Mouse (Mus musculus) adrenal gland, adult 8-10 months (tissue): ENCODE data around the gene Ddx1. TPM values are rescaled to one million over a fixed set of nuclear protein-coding genes. Genes with fewer than 3 reads are reported as not detected.
"Not testable (repeated sequence)": the region's sequence is repeated elsewhere in the genome, so short reads cannot be mapped to it uniquely, and the experiment has no call there.

Experiments used
- DNase-seq: peaks from one replicate; pipeline ENCODE4 v3.0.0; 2022
- total RNA-seq, 4 experiments: library from RNA; stranded (reverse); gene quantifications; 2 replicates each; pipeline ENCODE4 v1.2.4; 2022

Gene Ddx1
- total RNA-seq, 4 experiments from 2014 or later: 85.9 to 96.7 (median 88.0) TPM

DNA sequence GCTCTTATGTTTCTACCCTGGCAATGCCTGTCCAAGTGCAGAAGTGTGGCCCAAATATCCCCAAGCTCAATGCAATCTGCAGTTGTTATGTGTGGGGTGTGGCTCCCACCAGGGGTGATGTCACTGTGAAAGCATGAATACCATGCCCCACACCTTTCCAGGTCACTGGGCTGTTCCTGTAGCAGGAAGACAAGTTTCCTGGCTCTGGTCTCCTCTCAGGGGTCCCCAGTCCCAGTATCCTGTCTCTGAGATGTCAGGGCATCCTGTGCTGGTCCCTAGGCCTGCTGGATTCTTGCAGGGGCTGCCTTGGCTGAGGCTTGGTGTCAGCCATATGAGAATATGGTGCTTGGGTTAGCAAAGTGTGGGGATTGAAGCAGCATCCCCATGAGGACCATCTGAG, 46.7 kb downstream of the Ddx1 start:
- no peak for DNase-seq

DNA sequence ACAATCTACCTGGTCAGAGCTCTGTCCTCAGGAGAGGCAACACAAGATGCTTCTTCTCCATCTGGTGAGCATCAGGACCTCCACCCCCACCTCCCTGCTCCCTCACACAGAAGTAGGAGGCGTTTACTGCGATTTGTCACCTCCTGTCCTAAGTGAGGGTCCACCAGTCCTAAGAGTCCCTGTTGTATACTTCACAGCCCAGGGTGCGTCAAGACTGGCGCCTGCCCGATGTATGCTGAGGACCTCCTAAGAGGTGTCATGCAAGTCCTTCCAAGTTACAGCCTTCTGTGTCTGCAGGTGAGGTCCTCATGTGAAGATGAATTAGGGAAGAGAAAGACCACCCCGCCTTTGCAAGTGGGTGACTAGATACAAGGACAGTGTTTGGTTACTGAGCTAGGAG, 48.4 kb downstream of the Ddx1 start:
- no peak for DNase-seq

DNA sequence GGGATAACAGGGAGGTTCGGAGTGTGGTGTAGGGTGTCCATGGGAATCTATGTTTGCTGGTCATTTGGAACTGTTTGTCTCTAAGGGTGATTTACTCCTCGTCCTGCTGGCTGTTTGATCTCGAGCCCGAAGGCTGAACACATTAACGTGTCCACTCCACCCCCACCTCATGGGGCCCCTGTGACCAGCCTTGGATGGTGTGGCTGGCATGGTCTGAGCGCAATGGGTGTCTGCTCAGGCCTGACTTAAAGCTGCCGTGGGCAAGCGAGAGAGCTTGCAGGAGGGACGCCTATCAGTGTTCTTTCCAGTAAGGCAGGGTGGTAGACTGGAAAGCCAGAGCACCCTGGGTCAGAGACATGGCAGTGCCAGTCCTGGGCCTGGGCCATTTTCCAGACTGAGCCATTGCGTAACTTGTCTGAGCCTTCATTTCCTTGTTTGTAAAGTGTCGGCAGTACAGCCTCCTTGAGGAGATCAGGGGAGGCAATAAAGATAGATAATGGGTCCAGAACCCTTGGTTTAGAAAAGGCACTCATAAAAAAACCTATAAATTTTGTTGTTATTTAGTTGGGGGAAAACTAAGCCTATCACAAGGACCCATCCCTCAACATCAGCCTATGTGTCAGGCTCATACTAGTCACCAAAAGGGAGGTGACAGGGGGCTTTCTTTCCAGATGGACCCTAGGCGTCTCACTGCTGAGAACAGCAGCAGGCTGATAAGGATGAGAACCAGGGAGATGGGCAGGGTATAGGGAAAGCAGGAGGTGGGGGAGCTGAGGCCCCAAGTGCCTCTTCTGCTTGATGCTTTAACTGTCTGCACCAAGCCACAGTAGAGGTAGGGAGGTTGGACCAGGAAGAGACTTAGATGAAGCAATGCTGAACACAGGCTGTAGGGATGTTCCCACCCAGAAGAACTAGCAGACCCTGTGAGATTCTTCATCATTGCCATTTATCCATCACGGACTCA, 49.4 kb downstream of the Ddx1 start:
- peak; percentile 15 for DNase-seq

DNA sequence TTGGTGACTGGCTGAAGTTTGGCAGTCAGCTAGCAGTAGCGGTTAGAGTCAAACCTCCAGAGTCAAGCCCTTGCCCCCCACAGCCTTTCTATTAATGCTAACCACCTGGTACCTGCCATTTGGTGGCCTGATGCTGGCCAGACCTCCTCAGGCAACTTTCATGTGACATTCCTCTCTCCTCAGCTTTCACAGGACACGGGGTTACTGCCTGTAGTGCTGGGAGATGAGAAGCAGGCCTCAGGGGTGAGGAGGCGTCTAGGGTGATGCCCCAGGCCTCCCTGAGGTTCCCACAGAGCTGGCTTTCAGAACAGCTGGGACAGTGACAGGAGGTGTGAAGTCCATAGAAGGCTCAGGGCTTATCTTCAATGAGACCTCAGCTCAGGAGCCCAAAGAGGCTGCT, 50.9 kb downstream of the Ddx1 start:
- DNase-seq: no peak

DNA sequence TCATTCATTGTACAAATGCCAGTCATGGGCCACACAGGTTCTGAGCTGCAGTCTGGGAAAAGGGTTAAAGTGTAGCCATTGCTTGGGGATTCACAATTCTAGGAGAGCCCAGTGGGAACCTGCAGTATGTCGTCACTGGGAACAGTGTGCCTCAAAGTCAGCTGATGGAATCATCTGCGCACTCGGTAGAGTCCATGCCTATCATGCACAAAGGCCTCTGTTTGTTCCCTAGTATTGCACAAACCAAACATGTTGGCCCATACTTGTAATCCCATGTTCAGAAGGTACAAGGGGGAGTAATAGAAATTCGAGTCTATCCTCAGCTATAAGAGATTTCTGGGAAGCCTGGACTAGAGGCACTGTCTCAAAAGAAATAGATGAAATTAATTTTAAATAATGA, 52.9 kb downstream of the Ddx1 start:
- no peak for DNase-seq

DNA sequence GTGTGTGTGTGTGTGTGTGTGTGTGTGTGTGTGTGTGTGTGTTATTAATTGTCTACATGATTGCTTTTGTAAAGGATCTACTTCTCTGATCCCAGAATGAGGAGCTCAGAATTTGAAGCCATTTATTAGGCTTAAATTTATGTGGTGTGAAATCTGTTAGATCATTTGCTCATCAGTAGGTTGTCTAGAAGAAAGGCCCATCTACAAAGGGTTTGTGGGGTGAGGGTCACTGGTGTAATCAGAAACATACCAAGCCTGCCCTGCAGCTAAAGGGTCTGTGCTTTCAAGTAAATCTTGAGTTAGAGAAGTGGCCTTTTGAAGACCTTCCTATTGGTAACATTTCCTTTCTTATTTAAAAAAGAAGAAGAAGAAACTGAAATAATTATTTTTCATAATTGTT, 53.5 kb downstream of the Ddx1 start:
- DNase-seq: no peak

DNA sequence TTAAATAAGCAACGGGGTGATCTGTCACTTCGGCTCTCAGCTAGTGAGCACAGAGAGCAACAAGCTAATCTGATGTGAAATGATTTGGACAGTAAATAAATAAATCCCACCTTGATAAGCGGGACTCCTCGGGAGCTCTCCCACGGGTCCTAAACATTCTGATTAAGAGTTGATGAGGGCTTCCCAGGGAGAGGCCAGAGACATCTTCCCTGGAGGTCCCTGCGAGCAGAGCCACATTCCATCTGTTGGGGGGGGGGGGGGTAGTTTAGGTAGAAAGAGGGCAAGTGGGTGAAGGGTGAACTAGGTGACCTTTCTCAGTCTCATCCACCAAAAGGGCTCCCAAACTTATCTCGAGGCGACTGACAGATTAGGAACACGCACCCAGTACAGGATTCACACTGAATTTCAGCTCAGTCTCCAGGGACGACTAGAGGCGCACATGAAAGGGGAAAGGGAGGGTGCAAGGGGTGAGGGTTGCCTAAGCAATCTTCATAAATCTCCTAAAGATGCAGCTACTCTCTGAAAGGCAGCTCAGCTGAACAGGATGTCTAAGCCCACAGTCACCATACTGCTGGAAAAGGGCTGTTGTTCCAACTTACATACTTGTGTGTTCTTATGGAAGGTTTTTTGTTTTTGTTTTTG, 60.8 kb downstream of the Ddx1 start:
- DNase-seq: no peak

DNA sequence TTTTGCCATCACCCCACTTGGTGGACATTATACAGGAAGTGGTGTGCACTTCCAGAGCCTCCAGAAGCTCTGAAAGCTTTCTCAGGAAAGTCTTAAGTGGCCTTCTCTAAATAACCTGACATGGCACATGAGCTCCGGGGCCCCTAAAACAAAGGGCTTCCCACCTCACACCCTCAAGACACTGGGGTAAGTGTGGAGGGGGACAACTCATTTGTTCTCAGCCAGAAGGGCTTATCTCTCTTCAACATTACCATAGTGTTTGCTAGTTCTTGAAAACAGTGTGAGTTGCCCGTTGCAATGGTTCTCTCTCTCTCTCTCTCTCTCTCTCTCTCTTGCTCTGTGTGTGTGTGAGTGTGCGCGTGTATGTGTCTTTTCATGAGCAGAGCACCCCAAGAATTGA, 62.8 kb downstream of the Ddx1 start:
- no peak for DNase-seq

DNA sequence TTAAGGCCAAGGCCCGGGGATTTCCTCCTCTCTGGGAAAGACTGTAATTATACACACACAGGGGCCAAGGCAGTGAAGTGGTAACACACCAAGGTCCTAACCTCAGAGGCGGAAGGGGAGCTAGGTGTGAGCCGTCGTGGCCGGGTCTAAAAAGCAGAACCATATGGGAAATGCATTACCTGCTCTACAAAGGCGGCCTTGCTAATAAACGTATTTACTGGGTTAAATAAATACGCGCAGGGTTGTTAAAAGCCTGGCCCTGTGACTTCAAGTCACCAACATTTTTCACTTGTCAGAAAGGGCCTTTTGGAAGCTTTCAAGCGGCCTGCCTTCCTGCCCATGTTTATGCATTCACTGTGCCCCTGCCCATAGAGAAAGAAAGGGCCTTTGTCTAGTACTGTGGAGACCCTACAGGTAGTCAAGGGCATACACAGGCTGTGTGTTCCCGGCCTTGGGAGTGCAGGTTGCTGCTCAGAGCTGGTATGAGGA, 64.1 kb downstream of the Ddx1 start:
- no peak for DNase-seq

DNA sequence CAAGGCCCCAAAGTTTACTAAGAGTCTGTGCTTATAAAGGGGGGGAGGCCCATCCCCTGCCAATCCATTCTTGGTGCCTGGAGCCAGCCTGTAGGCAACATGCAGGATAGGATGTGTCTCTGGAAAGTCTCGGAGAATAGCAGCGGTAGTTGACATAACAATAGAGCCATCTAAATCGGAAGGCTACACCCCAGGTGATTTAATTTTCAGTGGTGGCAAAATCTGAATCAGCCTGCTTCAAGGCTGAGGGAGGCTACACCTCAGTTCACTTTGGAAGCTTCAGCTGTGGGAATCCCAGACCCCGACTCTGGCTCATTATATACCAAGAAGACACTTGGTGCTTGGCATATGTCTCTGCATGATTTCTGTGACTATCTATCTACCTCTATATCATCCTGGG, 64.9 kb downstream of the Ddx1 start:
- DNase-seq: not testable (repeated sequence)

DNA sequence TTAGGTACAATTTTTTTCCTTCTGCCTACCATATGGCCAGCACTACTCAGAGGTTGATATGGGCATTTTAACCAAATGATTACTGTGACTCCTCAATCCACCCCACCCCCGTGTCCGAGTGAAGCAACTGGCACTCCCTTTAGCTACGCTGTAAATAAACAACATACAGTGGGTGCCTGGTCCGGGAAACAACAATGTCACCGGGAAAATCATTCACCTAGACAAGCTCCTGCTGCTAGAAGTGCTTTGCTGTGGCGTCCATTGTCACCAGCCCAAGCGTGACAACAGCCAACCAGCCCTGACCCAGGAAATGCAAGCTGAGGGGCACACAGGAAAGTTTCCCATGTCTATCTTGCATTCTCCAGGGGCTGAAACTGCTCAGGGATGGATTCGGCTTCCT, 66.8 kb downstream of the Ddx1 start:
- no peak for DNase-seq

DNA sequence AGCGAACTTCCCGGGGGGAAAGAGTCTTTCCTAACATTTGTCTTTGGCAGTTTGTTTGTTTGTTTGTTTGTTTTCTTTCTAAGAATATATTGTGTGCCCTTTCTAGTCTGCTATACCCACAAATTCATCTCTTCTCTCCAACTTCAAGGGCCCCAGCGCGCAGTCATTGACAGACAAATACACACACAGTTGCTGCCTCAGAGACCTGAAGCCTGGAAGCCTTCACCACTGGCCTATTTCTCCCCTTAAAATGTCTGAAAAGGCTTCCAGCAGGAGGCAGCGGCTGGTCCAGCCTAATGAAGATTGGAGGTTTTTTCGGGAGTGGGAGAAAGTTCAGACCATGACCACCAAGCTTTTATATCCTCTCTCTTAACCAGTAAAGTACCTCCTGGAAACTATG, 67.3 kb downstream of the Ddx1 start:
- DNase-seq: no peak

DNA sequence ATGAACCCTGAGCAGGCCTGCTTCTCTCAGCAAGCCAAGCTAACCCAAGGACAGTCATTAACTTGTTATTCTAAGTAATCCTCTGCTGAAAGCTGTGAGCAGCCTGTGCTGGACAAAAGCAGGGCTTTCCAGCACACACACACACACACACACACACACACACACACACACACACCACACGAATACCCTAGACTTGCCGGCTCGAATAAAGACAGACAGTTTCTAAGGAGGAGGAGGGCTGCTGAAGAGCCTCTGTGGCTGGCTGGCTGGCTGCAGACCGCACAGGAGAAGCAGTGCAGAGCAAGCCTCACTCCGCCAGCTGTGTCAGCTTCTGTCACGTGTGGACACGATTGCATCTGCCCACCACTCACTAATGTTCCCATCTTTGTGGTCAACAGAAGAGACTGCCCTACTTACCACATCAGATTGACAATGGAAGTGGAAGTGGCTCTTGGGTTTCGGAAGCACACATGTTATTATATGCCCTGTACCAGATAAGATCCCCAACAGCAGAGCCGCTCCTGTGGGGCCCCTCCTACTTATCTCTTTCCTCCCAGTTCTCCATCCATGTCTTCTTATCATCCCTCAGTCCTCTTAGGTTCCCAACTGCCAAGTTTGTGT, 68.2 kb downstream of the Ddx1 start:
- no peak for DNase-seq

DNA sequence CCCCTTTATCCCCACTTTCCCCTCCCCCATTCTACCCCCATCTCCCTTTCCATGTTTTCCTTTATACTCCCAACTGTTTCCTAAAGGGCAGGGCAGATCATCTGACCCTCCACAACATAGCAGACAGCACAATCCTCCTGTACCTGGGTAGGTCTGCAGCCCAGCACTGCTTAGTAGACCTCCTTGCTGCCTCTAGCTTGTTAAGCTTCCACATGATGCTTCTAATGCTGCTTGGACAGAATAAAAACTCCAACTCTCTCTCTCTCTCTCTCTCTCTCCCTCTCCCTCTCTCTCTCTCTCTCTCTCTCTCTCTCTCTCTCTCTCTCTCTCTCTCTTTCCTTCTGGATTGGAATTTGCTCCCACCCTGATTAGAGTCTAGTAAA, 68.7 kb downstream of the Ddx1 start:
- DNase-seq: no peak

DNA sequence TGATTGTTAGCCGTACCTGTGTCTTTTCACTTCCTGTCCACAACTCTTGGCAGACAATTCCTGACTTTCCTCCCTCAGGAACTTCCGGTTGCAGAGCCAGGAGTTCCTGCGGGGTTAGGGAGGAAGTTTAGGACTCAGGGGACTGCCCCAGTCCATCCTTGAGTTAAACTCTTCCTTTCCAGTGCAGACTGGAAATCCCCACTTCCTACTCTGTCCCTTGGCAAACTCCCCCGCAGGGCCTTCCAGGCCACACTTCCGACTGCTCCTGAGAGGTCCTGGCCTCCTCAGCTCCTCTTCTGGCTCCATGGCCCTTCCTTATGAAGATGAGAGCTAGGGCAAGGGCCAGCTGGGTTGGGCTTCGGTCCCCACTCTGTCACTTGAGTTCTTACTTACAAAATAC, 71.4 kb downstream of the Ddx1 start:
- DNase-seq: peak; percentile 8

DNA sequence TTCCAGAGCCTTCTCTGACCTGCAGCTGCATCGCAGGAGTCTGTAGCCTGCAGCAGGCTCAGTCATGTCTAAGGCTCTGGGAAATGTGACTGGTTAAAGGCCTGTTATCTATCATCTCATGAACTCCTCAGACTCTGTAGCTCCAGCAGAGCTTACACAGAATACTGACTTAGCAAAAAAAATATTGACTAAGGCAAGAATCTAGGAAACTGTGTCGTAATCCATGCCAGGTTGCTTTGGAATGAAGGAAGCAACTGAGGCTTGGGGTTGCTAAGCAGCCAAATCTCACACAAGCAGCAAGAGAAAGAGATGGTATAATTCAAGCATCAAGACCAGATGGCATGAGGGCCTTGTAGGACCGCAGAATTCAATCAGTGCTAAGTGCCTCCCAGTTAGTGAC, 72.1 kb downstream of the Ddx1 start:
- DNase-seq: no peak

DNA sequence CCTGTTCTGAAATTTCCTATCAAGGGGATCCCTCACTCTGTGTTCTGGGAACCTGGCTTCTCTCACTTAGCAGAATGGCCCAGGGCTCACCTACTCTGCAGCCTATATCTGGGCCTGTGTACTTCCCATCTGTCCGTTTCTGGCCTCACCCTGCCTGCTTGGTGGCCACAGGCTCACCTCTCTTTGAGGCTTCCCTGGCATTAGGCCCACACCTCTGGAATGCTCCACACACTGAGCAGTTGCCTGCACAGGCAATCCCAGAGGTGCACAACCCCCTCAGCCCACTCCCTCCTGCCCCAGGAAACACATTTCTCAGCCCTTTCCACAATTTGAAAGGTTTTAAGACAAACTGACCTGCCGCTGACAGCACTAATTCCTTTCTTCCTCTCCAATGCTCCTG, 72.9 kb downstream of the Ddx1 start:
- DNase-seq: no peak

DNA sequence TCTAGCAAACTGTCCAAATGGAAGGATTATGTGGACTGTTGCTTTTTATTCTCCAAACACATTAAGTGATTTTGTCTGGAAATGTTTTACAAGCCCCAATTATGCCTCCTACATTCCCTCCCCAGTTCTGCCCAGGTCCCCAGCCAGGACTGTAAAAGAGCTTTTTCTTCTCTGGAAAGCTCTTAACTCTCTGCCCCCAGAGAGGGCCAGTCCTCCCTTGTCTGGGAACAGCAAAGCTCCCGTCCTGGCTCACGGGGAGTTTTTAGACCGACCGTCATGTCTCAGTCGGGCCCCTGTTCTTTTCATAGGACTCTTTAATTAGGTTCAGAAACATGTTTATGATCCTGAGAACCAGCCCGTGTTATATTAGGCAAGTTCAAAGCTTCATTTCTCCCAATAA, 75.0 kb downstream of the Ddx1 start:
- no peak for DNase-seq

DNA sequence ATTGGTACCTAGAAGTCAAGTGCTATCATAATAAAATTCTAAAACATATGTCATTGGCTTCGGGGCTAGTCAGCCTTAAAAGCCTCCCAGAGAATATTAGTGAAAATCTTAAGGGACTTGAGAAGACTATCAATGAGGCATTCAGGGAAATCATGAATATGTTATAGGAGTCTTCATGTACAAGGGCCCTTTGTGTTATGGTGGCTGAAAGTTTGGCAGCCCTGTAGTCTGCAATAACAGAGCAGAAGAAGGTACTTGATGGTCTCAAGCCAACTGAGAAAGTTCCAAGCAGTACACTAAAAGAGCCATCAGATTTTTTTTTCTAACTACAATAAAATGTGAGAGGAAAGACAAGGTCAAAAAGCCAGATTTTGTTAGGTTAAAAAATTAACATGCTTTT, 80.9 kb downstream of the Ddx1 start:
- DNase-seq: no peak

DNA sequence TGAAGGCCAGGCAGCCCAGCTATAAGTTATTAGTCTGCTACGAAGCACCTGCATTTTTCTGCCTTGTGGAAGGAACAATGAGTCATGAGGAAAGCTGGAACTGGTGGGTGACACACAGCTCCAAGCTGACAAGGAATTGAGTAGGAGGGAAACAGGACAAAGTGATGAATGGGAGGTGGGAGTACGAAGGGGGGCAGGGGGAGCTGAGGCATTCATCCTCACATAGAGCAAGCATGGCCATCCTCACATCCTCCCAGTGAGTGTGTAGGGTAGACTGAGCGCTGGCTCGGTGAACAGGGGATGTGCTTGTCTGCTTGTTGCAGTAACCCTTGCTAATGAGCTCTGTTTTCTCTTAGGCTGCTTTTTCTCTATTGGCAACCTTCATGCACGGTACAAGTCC, 81.9 kb downstream of the Ddx1 start:
- no peak for DNase-seq
